Comparison of ENCODE assay signal across 11 mouse cellular contexts in the genomic region with DNA sequence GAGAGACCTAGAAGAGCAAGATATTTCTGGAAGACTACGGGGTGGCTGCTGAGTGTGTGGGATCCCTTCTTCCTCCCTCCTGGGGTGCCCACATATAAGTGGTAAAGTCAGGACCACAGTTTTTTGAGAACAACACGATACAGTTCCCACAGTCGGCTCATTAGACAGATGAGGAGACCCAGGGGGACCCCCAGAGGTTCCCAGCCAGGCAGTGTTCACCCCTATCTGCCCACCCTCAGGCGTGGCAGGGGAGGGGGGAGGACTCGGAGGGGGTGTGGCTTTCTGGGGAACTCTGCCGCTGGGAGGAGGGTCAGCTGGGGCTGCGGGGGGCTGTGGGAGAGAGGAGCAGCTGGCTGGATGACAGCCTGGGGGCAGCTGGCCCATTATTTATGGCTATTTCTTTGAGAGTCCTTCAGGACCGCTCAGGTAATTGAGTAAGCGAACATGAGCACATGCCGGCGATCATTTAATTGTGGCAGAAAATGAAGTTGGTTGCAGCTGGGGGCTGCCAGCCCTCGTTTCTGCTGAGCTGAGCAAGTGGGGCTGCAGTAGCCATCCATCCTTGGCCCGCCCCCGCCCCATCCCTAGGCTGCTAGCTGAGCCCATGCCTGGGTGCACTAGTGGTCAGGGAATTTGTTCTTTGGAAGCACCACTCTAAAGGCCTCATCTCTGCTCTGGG. TPM values are rescaled to one million over a fixed set of nuclear protein-coding genes. Genes with fewer than 3 reads are reported as not detected.
DNase-seq lines count a peak whose midpoint lies in the region; ATAC-seq and TF ChIP-seq lines count a peak whose summit lies in the region.
"Had no signal": no experiment of that assay in that cellular context is flagged by ENCODE, and none has a peak within 500 bp of the region (broad histone marks: within the 10 kb centered on the region; RNA-seq: fewer than 3 reads in every experiment).

No protein-coding gene starts in this region.

- TF ChIP-seq POLR2A in CH12.LX (IDR thresholded peaks at IDR 0.05; ENCODE audit: low read depth, low read length) = no peak; the same call in none of the 2 replicates

- no peak for DNase-seq in CH12.LX (ENCODE audit: extremely low read depth)
- peak; percentile 52 for DNase-seq in embryo, embryonic 10.5 days (ENCODE audit: low spot score)
- peak; percentile 60 for DNase-seq in midbrain, embryonic 14.5 days
- DNase-seq in layer of hippocampus, adult 9-10 months (ENCODE audit: low spot score) = no peak
- no peak for DNase-seq in thymus, postnatal 4 days
- DNase-seq in right cerebral cortex, postnatal 25 days = no peak
- DNase-seq: cerebellum, adult 9-10 months; liver had no signal

- TF ChIP-seq RAD21 in CH12.LX (IDR thresholded peaks at IDR 0.05; ENCODE audit: low read depth, low read length) = no peak

- H3K27ac ChIP-seq in CH12.LX (ENCODE audit: insufficient read depth, low read depth) = peak overlapping the region; percentile 99
- peak overlapping the region; percentile 73 for H3K27ac ChIP-seq in hindbrain, embryonic 13.5 days
- peak overlapping the region; percentile 45; the same call in 1 of the 2 replicates for H3K27ac ChIP-seq in midbrain, embryonic 14.5 days (replicated peaks; ENCODE audit: low read depth, low read length)

- in situ Hi-C loops in CH12.LX (cut with MboI; ENCODE audit: low pct_ligation_motif_present, low pct_unique_long_range_greater_than_20kb, low sequenced_read_pairs) = no loop called here

- TF ChIP-seq CTCF in CH12.LX (conservative IDR thresholded peaks at IDR 0.05 in 1 of 2, IDR thresholded peaks at IDR 0.05 in 1 of 2; ENCODE audit: low read depth in 2 of 2, low read length in 2 of 2) = no peak

- H3K9ac ChIP-seq in CH12.LX (ENCODE audit: insufficient read depth, low read depth) = peak overlapping the region; percentile 74
- peak overlapping the region; percentile 6; the same call in 1 of the 2 replicates for H3K9ac ChIP-seq in hindbrain, embryonic 13.5 days
- no peak overlapping the region; the same call in 1 of the 2 replicates for H3K9ac ChIP-seq in midbrain, embryonic 14.5 days (replicated peaks; ENCODE audit: low read length)

- H3K79me2 ChIP-seq in CH12.LX (replicated peaks; ENCODE audit: control insufficient read depth, extremely low read depth, insufficient read depth, poor library complexity, severe bottlenecking) = 0 out of 2 replicates have a peak, but pooled peaks cover 3% of the 10 kb centered on the region

- peak overlapping the region in 2 of 3 experiments; percentile 42 to 56 for H3K4me3 ChIP-seq in CH12.LX (replicated peaks in 1 of 3; ENCODE audit: low read depth in 2 of 3, low read length in 2 of 3, poor library complexity in 1 of 3)
- no peak overlapping the region for H3K4me3 ChIP-seq in hindbrain, embryonic 13.5 days
- no peak overlapping the region for H3K4me3 ChIP-seq in midbrain, embryonic 14.5 days (replicated peaks; ENCODE audit: low read depth, low read length)

- peak; percentile 78 for ATAC-seq in hindbrain, embryonic 13.5 days (ENCODE audit: low FRiP score)
- ATAC-seq in midbrain, embryonic 14.5 days (ENCODE audit: low FRiP score, low TSS enrichment) = peak; percentile 50; the same call in 1 of the 2 replicates
- no peak for ATAC-seq in cerebellum, adult (ENCODE audit: insufficient number of reproducible peaks, low FRiP score, low TSS enrichment)

- H3K4me2 ChIP-seq in CH12.LX (ENCODE audit: insufficient read depth, low read depth, poor library complexity, severe bottlenecking) = peak overlapping the region; percentile 78
- H3K4me2 ChIP-seq in hindbrain, embryonic 13.5 days = 0 out of 2 replicates have a peak overlapping the region, but pooled peaks have one; percentile 17
- H3K4me2 ChIP-seq in midbrain, embryonic 14.5 days (ENCODE audit: low read length) = no peak overlapping the region

- peaks cover 5% of the 10 kb centered on the region for H3K9me3 ChIP-seq in CH12.LX (replicated peaks; ENCODE audit: low read length)
- H3K9me3 ChIP-seq in hindbrain, embryonic 13.5 days = no peaks in the 10 kb centered on the region
- no peaks in the 10 kb centered on the region for H3K9me3 ChIP-seq in midbrain, embryonic 14.5 days (ENCODE audit: control insufficient read depth, low read length)

- WGBS in hindbrain, embryonic 13.5 days = 23% methylated on average over 14 of the region's 14 CpGs
- 21% methylated on average over 14 of the region's 14 CpGs for WGBS in midbrain, embryonic 14.5 days

- dilution Hi-C loops in CH12.LX (cut with MboI; ENCODE audit: extremely low pct_ligation_motif_present, extremely low pct_unique_long_range_greater_than_20kb, low sequenced_read_pairs) = no loop called here

- H3K4me1 ChIP-seq in CH12.LX (ENCODE audit: control insufficient read depth in 1 of 2, insufficient read depth in 2 of 2) = peaks cover 40 to 65% of the 10 kb centered on the region in 2 experiments
- H3K4me1 ChIP-seq in hindbrain, embryonic 13.5 days (replicated peaks) = peaks cover 20% of the 10 kb centered on the region
- H3K4me1 ChIP-seq in midbrain, embryonic 14.5 days (ENCODE audit: control insufficient read depth, insufficient read depth, low read length) = peaks cover 14% of the 10 kb centered on the region

- peaks cover 0 to 3% of the 10 kb centered on the region in 2 experiments for H3K36me3 ChIP-seq in CH12.LX (replicated peaks in 1 of 2; ENCODE audit: control insufficient read depth in 1 of 2, insufficient read depth in 1 of 2, low read length in 1 of 2)
- no peaks in the 10 kb centered on the region for H3K36me3 ChIP-seq in hindbrain, embryonic 13.5 days
- no peaks in the 10 kb centered on the region for H3K36me3 ChIP-seq in midbrain, embryonic 14.5 days (ENCODE audit: control insufficient read depth, insufficient read depth, low read length)

- H3K27me3 ChIP-seq in CH12.LX (replicated peaks) = no peaks in the 10 kb centered on the region
- no peaks in the 10 kb centered on the region for H3K27me3 ChIP-seq in hindbrain, embryonic 13.5 days
- no peaks in the 10 kb centered on the region for H3K27me3 ChIP-seq in midbrain, embryonic 14.5 days (ENCODE audit: control insufficient read depth, insufficient read depth, low read length)

- TF ChIP-seq EP300 in CH12.LX (IDR thresholded peaks at IDR 0.05; ENCODE audit: low read length) = 0 out of 2 replicates have a peak, but pooled peaks have one; percentile 23

TF ChIP-seq in CH12.LX, 34 proteins besides CTCF, POLR2A, EP300 and RAD21 (continues in another document):
- TF ChIP-seq ZMIZ1 (IDR thresholded peaks at IDR 0.05; ENCODE audit: low read depth, low read length) = 0 out of 2 replicates have a peak, but pooled peaks have one; percentile 69
- TF ChIP-seq TCF12 (IDR thresholded peaks at IDR 0.05; ENCODE audit: low read depth, low read length) = peak; percentile 53
- 0 out of 2 replicates have a peak, but pooled peaks have one; percentile 7 for TF ChIP-seq NELFE (IDR thresholded peaks at IDR 0.05; ENCODE audit: low read depth, low read length)
- 0 out of 2 replicates have a peak, but pooled peaks have one; percentile 20 for TF ChIP-seq ELF1 (IDR thresholded peaks at IDR 0.05; ENCODE audit: low read depth, low read length)
- TF ChIP-seq MAX (IDR thresholded peaks at IDR 0.05; ENCODE audit: low read length) = 0 out of 2 replicates have a peak, but pooled peaks have one; percentile 26
- TF ChIP-seq HCFC1 (IDR thresholded peaks at IDR 0.05; ENCODE audit: low read depth, low read length) = no peak
- peak; percentile 68 for TF ChIP-seq SIN3A (IDR thresholded peaks at IDR 0.05; ENCODE audit: low read length)
- no peak for TF ChIP-seq USF2 (conservative IDR thresholded peaks at IDR 0.05; ENCODE audit: low read depth, low read length)
- 0 out of 2 replicates have a peak, but pooled peaks have one; percentile 20 for TF ChIP-seq TBP (conservative IDR thresholded peaks at IDR 0.05; ENCODE audit: low read depth, low read length)
- peak; percentile 4; the same call in 1 of the 2 replicates for TF ChIP-seq SMC3 (IDR thresholded peaks at IDR 0.05; ENCODE audit: low read depth, low read length)
- no peak for TF ChIP-seq E2F4 (IDR thresholded peaks at IDR 0.05; ENCODE audit: insufficient replicate concordance, low read depth, low read length)
- peak; percentile 7; the same call in 1 of the 2 replicates for TF ChIP-seq MXI1 (IDR thresholded peaks at IDR 0.05; ENCODE audit: low read depth, low read length)
- TF ChIP-seq BHLHE40 (IDR thresholded peaks at IDR 0.05; ENCODE audit: low read depth, low read length) = peak; percentile 25; the same call in 1 of the 2 replicates
- no peak for TF ChIP-seq MAFK (IDR thresholded peaks at IDR 0.05; ENCODE audit: insufficient replicate concordance, low read length)
- peak; percentile 73; the same call in 1 of the 2 replicates for TF ChIP-seq ETS1 (conservative IDR thresholded peaks at IDR 0.05; ENCODE audit: low read depth, low read length)
- TF ChIP-seq UBTF (IDR thresholded peaks at IDR 0.05; ENCODE audit: low read depth, low read length) = 0 out of 2 replicates have a peak, but pooled peaks have one; percentile 15
- 0 out of 2 replicates have a peak, but pooled peaks have one; percentile 6 for TF ChIP-seq CHD1 (IDR thresholded peaks at IDR 0.05; ENCODE audit: low read depth, low read length)
- TF ChIP-seq CHD2 (IDR thresholded peaks at IDR 0.05; ENCODE audit: low read length) = 0 out of 2 replicates have a peak, but pooled peaks have one; percentile 18
- no peak for TF ChIP-seq NRF1 (IDR thresholded peaks at IDR 0.05; ENCODE audit: low read depth, low read length)
- TF ChIP-seq MAZ (IDR thresholded peaks at IDR 0.05; ENCODE audit: low read depth, low read length) = peak; percentile 77

RNA-seq across cellular contexts. Expression of gene Ip6k3, which starts 7.7 kb away (rescaled TPM):
- total RNA-seq in CH12.LX (2012; rRNA removed) (43.4 and 65.7 TPM in 2 replicates), CH12.LX (2014; rRNA removed) (25.9 and 26.3 TPM in 2 replicates)
- polyA plus RNA-seq in CH12.LX (2012; ENCODE audit: insufficient read length, low read depth) = 49.6 and 53.9 TPM in 2 replicates
- 0.45 and 0.58 TPM in 2 replicates for polyA plus RNA-seq in hindbrain, embryonic 13.5 days (2015; fragmentation: Nextera tagmentation; extraction: Ambion mirVana)
- polyA plus RNA-seq in midbrain, embryonic 14.5 days (2014; fragmentation: Nextera tagmentation; extraction: Ambion mirVana) = 0.20 and 0.36 TPM in 2 replicates
- total RNA-seq: megakaryocyte-erythroid progenitor cell, adult 5-6 weeks had no signal

RNA-seq across cellular contexts. Expression of gene Lemd2, which starts 28.9 kb away (rescaled TPM):
- total RNA-seq in CH12.LX (2012; rRNA removed) (26.5 and 28.8 TPM in 2 replicates), CH12.LX (2014; rRNA removed) (15.1 and 15.5 TPM in 2 replicates)
- polyA plus RNA-seq in CH12.LX (2012; ENCODE audit: insufficient read length, low read depth) = 18.4 and 22.5 TPM in 2 replicates
- polyA plus RNA-seq in hindbrain, embryonic 13.5 days (2015; fragmentation: Nextera tagmentation; extraction: Ambion mirVana) = 19.0 and 19.9 TPM in 2 replicates
- 20.8 and 30.7 TPM in 2 replicates for polyA plus RNA-seq in midbrain, embryonic 14.5 days (2014; fragmentation: Nextera tagmentation; extraction: Ambion mirVana)

RNA-seq across cellular contexts. Expression of gene Uqcc2, which starts 41.6 kb away (rescaled TPM):
- total RNA-seq in CH12.LX (2012; rRNA removed) = 198 and 208 TPM in 2 replicates
- total RNA-seq in CH12.LX (2014; rRNA removed) = 240 and 277 TPM in 2 replicates
- 107 and 126 TPM in 2 replicates for polyA plus RNA-seq in CH12.LX (2012; ENCODE audit: insufficient read length, low read depth)
- polyA plus RNA-seq in hindbrain, embryonic 13.5 days (2015; fragmentation: Nextera tagmentation; extraction: Ambion mirVana) = 335 and 349 TPM in 2 replicates
- polyA plus RNA-seq in midbrain, embryonic 14.5 days (2014; fragmentation: Nextera tagmentation; extraction: Ambion mirVana) = 353 and 471 TPM in 2 replicates

Comparison
In these comparisons a context has a peak if more than half of its experiments do, and no peak if none do; other contexts are left out.
1. DNase-seq: peak in embryo, embryonic 10.5 days (single experiment) and midbrain, embryonic 14.5 days (single experiment); none in CH12.LX (single experiment), layer of hippocampus, adult 9-10 months (single experiment), thymus, postnatal 4 days (single experiment) and right cerebral cortex, postnatal 25 days (single experiment).
2. H3K27ac ChIP-seq: peak in every context shown above with its lines; median percentile 99 in CH12.LX; 73 in hindbrain, embryonic 13.5 days; 45 in midbrain, embryonic 14.5 days.
3. H3K4me3 ChIP-seq: peak in CH12.LX (2 of 3); none in hindbrain, embryonic 13.5 days (single experiment) and midbrain, embryonic 14.5 days (single experiment).
4. RNA of gene Ip6k3, which starts 7.7 kb away (polyA plus RNA-seq): 49.6 to 53.9 TPM in CH12.LX; 0.45 to 0.58 TPM in hindbrain, embryonic 13.5 days and 0.20 to 0.36 TPM in midbrain, embryonic 14.5 days; every median in the first group is over 10 times any median in the second.